Mouse (Mus musculus) limb, embryonic 14.5 days (tissue): ENCODE results near the gene Efcab2. TPM values are rescaled to one million over a fixed set of nuclear protein-coding genes. Genes with fewer than 3 reads are reported as not detected.
A peak's percentile ranks its signal among the peaks of the same experiment; 100 is the strongest.

Source experiments
- ATAC-seq: fragments of 200-750 bp; cut with Nextera tagmentation; 2 replicates; pipeline ENCODE4 v1.8.0; 2017; ENCODE audit warnings: low read depth, moderate number of reproducible peaks, moderate TSS enrichment; ENCODE audit not compliant: low FRiP score
- DNase-seq: peaks from one replicate; pipeline ENCODE4 v3.0.0-alpha.2; 2015; ENCODE audit warnings: low spot score
- H3K27ac ChIP-seq: fragments of 300-500 bp; sonication (generic); replicated peaks from 2 replicates; pipeline ENCODE4 v1.5.1; 2014; ENCODE audit warnings: low read depth, mild to moderate bottlenecking, low read length, moderate library complexity, mixed read lengths
- H3K27me3 ChIP-seq: fragments of 300-500 bp; sonication (generic); 2 replicates; pipeline ENCODE4 v1.6.1; 2014; ENCODE audit warnings: low read length, mixed read lengths; ENCODE audit not compliant: control insufficient read depth, insufficient read depth
- H3K36me3 ChIP-seq: fragments of 300-500 bp; sonication (generic); 2 replicates; pipeline ENCODE4 v1.6.1; 2014; ENCODE audit warnings: mild to moderate bottlenecking, low read length, moderate library complexity, mixed read lengths; ENCODE audit not compliant: control insufficient read depth, insufficient read depth
- H3K4me1 ChIP-seq: fragments of 300-500 bp; sonication (generic); 2 replicates; pipeline ENCODE4 v1.6.1; 2014; ENCODE audit warnings: antibody characterized with exemption, low read length, mixed read lengths; ENCODE audit not compliant: control insufficient read depth, insufficient read depth
- H3K4me2 ChIP-seq: fragments of 300-500 bp; sonication (generic); replicated peaks from 2 replicates; pipeline ENCODE4 v1.6.1; 2014; ENCODE audit warnings: low read depth, mild to moderate bottlenecking, low read length, moderate library complexity; ENCODE audit not compliant: severe bottlenecking
- H3K4me3 ChIP-seq: fragments of 300-500 bp; sonication (generic); replicated peaks from 2 replicates; pipeline ENCODE4 v1.5.1; 2014; ENCODE audit warnings: low read length
- H3K9ac ChIP-seq: fragments of 300-500 bp; sonication (generic); 2 replicates; pipeline ENCODE4 v1.6.1; 2014; ENCODE audit warnings: mild to moderate bottlenecking, low read depth, low read length, moderate library complexity; ENCODE audit not compliant: severe bottlenecking
- H3K9me3 ChIP-seq: fragments of 300-500 bp; sonication (generic); 2 replicates; pipeline ENCODE4 v1.6.1; 2016; ENCODE audit warnings: low read length; ENCODE audit not compliant: control insufficient read depth
- POLR2A ChIP-seq: fragments of 200-500 bp; IDR thresholded peaks from 2 replicates; pipeline ENCODE4 v1.8.0; 2012; ENCODE audit warnings: inconsistent platforms, mild to moderate bottlenecking, moderate library complexity, borderline replicate concordance; ENCODE audit not compliant: insufficient read depth, insufficient read length; ENCODE audit errors: extremely low read depth
- WGBS: fragments of 180-500 bp; shearing (Covaris S2); extraction: QIAGEN DNeasy Blood & Tissue Kit; methylation state at CpG from one replicate; pipeline ENCODE4 v1.1.7; 2014; 5-methylcytosine and 5-hydroxymethylcytosine counted together
- microRNA-seq: library from miRNA; unstranded; fragments of <30 nt; microRNA quantifications from one replicate; pipeline ENCODE4, GENCODE M21; 2016
- polyA plus RNA-seq, 2 experiments: library from polyadenylated mRNA; depleted of rRNA in 1 of 2; stranded (reverse) in 1 of 2; unstranded in 1 of 2; fragments of >200 nt; fragmentation: Nextera tagmentation in 1 of 2; extraction: Ambion mirVana in 1 of 2; gene quantifications; 2 replicates each; pipeline versions ENCODE4 v1.2.1 to v1.2.3; 2012 to 2014

Efcab2 gene
- polyA plus RNA-seq, 2 experiments = 1.4 to 5.2 TPM

DNA sequence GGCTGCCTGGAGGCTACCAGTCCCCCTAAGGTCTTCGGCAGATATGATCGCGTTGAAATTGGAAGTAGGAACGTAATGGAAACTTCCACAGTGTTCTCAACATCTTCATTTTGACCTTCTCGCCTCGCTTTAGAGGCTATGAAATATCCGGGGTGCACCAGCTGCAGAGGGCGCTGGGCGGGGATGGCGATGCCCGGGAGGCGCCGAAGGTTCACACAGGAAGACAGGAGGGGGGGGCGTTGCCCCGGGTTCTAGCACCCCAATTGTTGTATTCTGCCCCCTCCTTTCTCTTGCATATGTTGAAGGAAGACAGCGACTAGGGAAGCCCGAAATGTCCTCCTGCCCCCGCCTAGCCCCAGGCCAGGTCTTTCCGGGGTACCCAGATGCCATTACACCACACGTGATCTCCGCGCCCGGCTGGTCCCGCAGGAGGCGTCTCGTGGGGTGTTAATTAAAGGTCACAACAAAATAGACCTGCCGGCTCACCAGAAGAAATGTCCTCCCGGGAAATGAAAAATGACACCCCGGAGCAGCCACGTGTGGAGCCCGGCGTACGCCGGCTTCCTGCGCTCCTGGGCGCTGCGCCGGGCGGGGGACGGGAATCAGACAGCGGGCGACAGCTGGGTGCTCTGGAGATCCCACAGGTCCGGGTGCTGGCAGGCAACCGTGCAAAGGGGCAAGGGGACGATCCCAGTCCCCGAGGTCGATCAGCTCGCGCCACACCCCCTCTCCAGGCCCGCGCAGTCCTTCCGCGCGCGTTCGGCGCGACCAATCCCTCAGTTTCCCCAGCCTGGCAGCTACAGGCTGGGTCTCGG is 121.9 kb downstream of the Efcab2 start:
- DNase-seq = peak; percentile 25

GRCm38 (mm10) chr1:178528431-178529351 is 122.8 kb downstream of the Efcab2 start, which contains the start of gene Kif26b:
Gene Kif26b (plus strand): TSS chr1:178529125.
- no peaks in the 10 kb centered on the region for H3K36me3 ChIP-seq
- H3K9me3 ChIP-seq = no peaks in the 10 kb centered on the region
- peak within 1 kb of the TSS; percentile 63 for H3K27ac ChIP-seq
- H3K4me2 ChIP-seq = peak within 1 kb of the TSS; percentile 100
- WGBS = 1% methylated on average over 68 of the region's 92 CpGs
- H3K27me3 ChIP-seq = no peaks in the 10 kb centered on the region
- 0 out of 2 replicates have a peak, but pooled peaks have one; percentile 45 for TF ChIP-seq POLR2A
- DNase-seq (peak; percentile 61), ATAC-seq (peak; percentile 55)
- peak within 1 kb of the TSS; percentile 68 for H3K4me3 ChIP-seq
- H3K4me1 ChIP-seq = peaks cover 26% of the 10 kb centered on the region
- peak within 1 kb of the TSS; percentile 66 for H3K9ac ChIP-seq

More for the DNA sequence above, 121.9 kb downstream of the Efcab2 start:
- Histone ChIP-seq H3K9ac (peak overlapping the region; percentile 66), H3K27ac (peak overlapping the region; percentile 63), H3K4me3 (peak overlapping the region; percentile 68), H3K4me1 (peaks cover 31% of the 10 kb centered on the region), H3K9me3 (no peaks in the 10 kb centered on the region), H3K4me2 (peak overlapping the region; percentile 100), H3K27me3 (no peaks in the 10 kb centered on the region), H3K36me3 (no peaks in the 10 kb centered on the region)
- WGBS = 2% methylated on average over 51 of the region's 59 CpGs
- no peak for TF ChIP-seq POLR2A
- ATAC-seq = peak; percentile 10; the same call in 1 of the 2 replicates

GRCm38 (mm10) chr1:178529512-178530300 is 123.8 kb downstream of the Efcab2 start:
- WGBS = under 1% methylated on average over 37 of the region's 38 CpGs
- DNase-seq (no peak), ATAC-seq (no peak)
- Histone ChIP-seq H3K36me3 (no peaks in the 10 kb centered on the region), H3K27ac (peak overlapping the region; percentile 63), H3K9ac (peak overlapping the region; percentile 66), H3K4me3 (peak overlapping the region; percentile 68), H3K27me3 (no peaks in the 10 kb centered on the region), H3K4me1 (peaks cover 30% of the 10 kb centered on the region), H3K9me3 (no peaks in the 10 kb centered on the region), H3K4me2 (peak overlapping the region; percentile 100)
- no peak for TF ChIP-seq POLR2A

GRCm38 (mm10) chr1:178530301-178531078 is 124.6 kb downstream of the Efcab2 start:
- Histone ChIP-seq H3K9ac (peak overlapping the region; percentile 66), H3K4me3 (peak overlapping the region; percentile 68), H3K27ac (no peak overlapping the region), H3K36me3 (no peaks in the 10 kb centered on the region), H3K4me1 (peaks cover 30% of the 10 kb centered on the region), H3K9me3 (peaks cover 3% of the 10 kb centered on the region; the same call in 1 of the 2 replicates), H3K27me3 (no peaks in the 10 kb centered on the region), H3K4me2 (peak overlapping the region; percentile 100)
- no peak for TF ChIP-seq POLR2A
- WGBS = 1% methylated on average over 29 of the region's 62 CpGs
- ATAC-seq = peak; percentile 64; the same call in 1 of the 2 replicates
- peak; percentile 74 for DNase-seq

Small RNAs within 50 kb of the gene (microRNA-seq; reads per million reads assigned to microRNA genes)
- gene Gm27458 = not detected

Other genes starting within 250 kb of the Efcab2 start
- 15.8 and 17.0 TPM in 2 replicates for gene Desi2, start 218.7 kb upstream of the Efcab2 start, polyA plus RNA-seq (2012; rRNA removed)
- 23.5 and 26.5 TPM in 2 replicates for gene Desi2, start 218.7 kb upstream of the Efcab2 start, polyA plus RNA-seq (2014; fragmentation: Nextera tagmentation; extraction: Ambion mirVana)
- gene Cox20, start 87.0 kb upstream of the Efcab2 start, polyA plus RNA-seq (2012; rRNA removed) = 53.3 and 72.8 TPM in 2 replicates
- 116 and 118 TPM in 2 replicates for gene Cox20, start 87.0 kb upstream of the Efcab2 start, polyA plus RNA-seq (2014; fragmentation: Nextera tagmentation; extraction: Ambion mirVana)
- 246 and 379 TPM in 2 replicates for gene Hnrnpu, start 68.3 kb upstream of the Efcab2 start, polyA plus RNA-seq (2012; rRNA removed)
- gene Hnrnpu, start 68.3 kb upstream of the Efcab2 start, polyA plus RNA-seq (2014; fragmentation: Nextera tagmentation; extraction: Ambion mirVana) = 393 and 475 TPM in 2 replicates
- 8.8 and 11.0 TPM in 2 replicates for gene Kif26b, start 123.0 kb downstream of the Efcab2 start, polyA plus RNA-seq (2012; rRNA removed)
- 8.7 and 11.2 TPM in 2 replicates for gene Kif26b, start 123.0 kb downstream of the Efcab2 start, polyA plus RNA-seq (2014; fragmentation: Nextera tagmentation; extraction: Ambion mirVana)